Mouse (Mus musculus): Measurements from ENCODE around the gene Gm1043.

Gm1043 gene

GRCm38 (mm10) chr5:37198011-37198688 lies 113.0 kb downstream of the Gm1043 start:
- DNase-seq (ENCODE audit: extremely low spot score, low spot score), result peak; percentile 57

GRCm38 (mm10) chr5:37202285-37202684 lies 117.1 kb downstream of the Gm1043 start:
- DNase-seq (ENCODE audit: extremely low spot score, low spot score), result peak; percentile 46

- DNase-seq (ENCODE audit: extremely low spot score, low spot score), result no peak
Observed at GRCm38 (mm10) chr5:37204886-37205285, 119.7 kb downstream of the Gm1043 start.

- no peak for DNase-seq (ENCODE audit: extremely low spot score, low spot score)
Observed at GRCm38 (mm10) chr5:37205420-37205819, 120.2 kb downstream of the Gm1043 start.

- no peak for DNase-seq (ENCODE audit: extremely low spot score, low spot score)
Observed at GRCm38 (mm10) chr5:37206364-37206763, 121.2 kb downstream of the Gm1043 start.

GRCm38 (mm10) chr5:37212938-37213708 lies 128.0 kb downstream of the Gm1043 start:
- DNase-seq (ENCODE audit: extremely low spot score, low spot score), result no peak

- DNase-seq (ENCODE audit: extremely low spot score, low spot score), result no peak
Observed at GRCm38 (mm10) chr5:37213709-37214103, 128.5 kb downstream of the Gm1043 start.

GRCm38 (mm10) chr5:37214614-37215013 lies 129.4 kb downstream of the Gm1043 start:
- DNase-seq (ENCODE audit: extremely low spot score, low spot score), result no peak

GRCm38 (mm10) chr5:37215276-37215675 lies 130.1 kb downstream of the Gm1043 start:
- DNase-seq (ENCODE audit: extremely low spot score, low spot score), result no peak

- DNase-seq (ENCODE audit: extremely low spot score, low spot score), result no peak
Observed at GRCm38 (mm10) chr5:37219615-37220014, 134.4 kb downstream of the Gm1043 start.

GRCm38 (mm10) chr5:37220575-37220974 lies 135.4 kb downstream of the Gm1043 start:
- no peak for DNase-seq (ENCODE audit: extremely low spot score, low spot score)

- DNase-seq (ENCODE audit: extremely low spot score, low spot score), result no peak
Observed at GRCm38 (mm10) chr5:37221563-37221962, 136.4 kb downstream of the Gm1043 start.

- no peak for DNase-seq (ENCODE audit: extremely low spot score, low spot score)
Observed at GRCm38 (mm10) chr5:37222316-37222715, 137.1 kb downstream of the Gm1043 start.

GRCm38 (mm10) chr5:37225708-37226107 lies 140.5 kb downstream of the Gm1043 start:
- DNase-seq (ENCODE audit: extremely low spot score, low spot score), result no peak

GRCm38 (mm10) chr5:37227956-37228680 lies 142.9 kb downstream of the Gm1043 start:
- DNase-seq (ENCODE audit: extremely low spot score, low spot score), result no peak

GRCm38 (mm10) chr5:37228894-37229293 lies 143.7 kb downstream of the Gm1043 start:
- DNase-seq (ENCODE audit: extremely low spot score, low spot score), result no peak

- DNase-seq (ENCODE audit: extremely low spot score, low spot score), result no peak
Observed at GRCm38 (mm10) chr5:37233010-37233557, 147.9 kb downstream of the Gm1043 start.

GRCm38 (mm10) chr5:37238654-37239053 lies 153.5 kb downstream of the Gm1043 start:
- DNase-seq (ENCODE audit: extremely low spot score, low spot score), result no peak

GRCm38 (mm10) chr5:37240550-37240949 lies 155.4 kb downstream of the Gm1043 start:
- peak; percentile 71 for DNase-seq (ENCODE audit: extremely low spot score, low spot score)

- DNase-seq (ENCODE audit: extremely low spot score, low spot score), result no peak
Observed at GRCm38 (mm10) chr5:37241224-37241623, 156.1 kb downstream of the Gm1043 start.

GRCm38 (mm10) chr5:37241651-37242151 lies 156.5 kb downstream of the Gm1043 start, which contains the start of gene Crmp1:
Gene Crmp1, plus strand, starts transcription at chr5:37241940.
- DNase-seq (ENCODE audit: extremely low spot score, low spot score), result peak; percentile 90

Data from neural tube, embryonic 10.5 days (tissue).